Mouse (Mus musculus) cerebellum, postnatal 25 days (tissue): ENCODE results near the gene Ppp6r2.

Experiments used
- DNase-seq, 2 experiments: peaks; one replicate each; pipeline ENCODE4 v3.0.0; 2021; ENCODE audit warnings: mixed read lengths in 2 of 2

The Ppp6r2 gene

DNA sequence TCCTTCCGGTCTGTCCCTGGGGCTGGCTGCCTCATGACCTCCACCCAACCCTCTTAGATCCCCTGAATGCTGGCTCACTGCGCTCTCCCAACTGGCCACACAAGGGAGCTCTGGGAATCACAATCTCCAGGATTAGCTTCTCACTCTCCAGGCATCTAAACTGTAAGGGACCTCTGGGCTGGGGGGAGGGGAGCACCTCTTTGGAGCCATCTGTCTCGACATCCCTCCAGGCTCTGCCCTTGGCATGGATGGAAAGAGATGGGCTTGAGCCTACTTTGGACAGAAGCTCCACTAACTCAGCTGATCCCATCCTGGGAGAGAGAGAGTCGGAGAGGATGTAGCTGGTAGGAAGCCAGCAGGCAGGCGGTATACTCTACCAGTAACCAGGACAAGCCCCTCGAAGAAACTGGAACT lies 29.0 kb upstream of the Ppp6r2 start:
- DNase-seq, result peak; percentile 75 to 79

- DNase-seq, result peak in 1 of 2 experiments; percentile 40
These were observed 28.5 kb upstream of the Ppp6r2 start for GRCm38 (mm10) chr15:89182842-89183241.

- DNase-seq, result peak; percentile 18 to 34
These were observed 27.0 kb upstream of the Ppp6r2 start for GRCm38 (mm10) chr15:89184141-89184936.

DNA sequence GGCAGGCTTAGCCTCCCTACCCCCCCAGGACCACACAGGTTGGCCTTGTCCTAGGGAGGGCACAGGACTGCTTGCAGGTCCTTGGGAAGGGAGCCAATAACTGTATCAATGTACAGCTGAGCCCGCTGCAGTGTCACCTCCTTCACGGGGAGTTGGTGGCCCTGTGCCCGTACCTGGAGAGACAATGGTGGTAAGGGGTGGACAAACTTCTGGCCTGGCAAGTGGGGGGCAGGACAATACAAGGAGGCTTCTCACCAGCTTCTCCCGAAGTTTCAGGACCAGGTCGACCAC lies 26.5 kb upstream of the Ppp6r2 start:
- DNase-seq, result peak in 1 of 2 experiments; percentile 25

DNA sequence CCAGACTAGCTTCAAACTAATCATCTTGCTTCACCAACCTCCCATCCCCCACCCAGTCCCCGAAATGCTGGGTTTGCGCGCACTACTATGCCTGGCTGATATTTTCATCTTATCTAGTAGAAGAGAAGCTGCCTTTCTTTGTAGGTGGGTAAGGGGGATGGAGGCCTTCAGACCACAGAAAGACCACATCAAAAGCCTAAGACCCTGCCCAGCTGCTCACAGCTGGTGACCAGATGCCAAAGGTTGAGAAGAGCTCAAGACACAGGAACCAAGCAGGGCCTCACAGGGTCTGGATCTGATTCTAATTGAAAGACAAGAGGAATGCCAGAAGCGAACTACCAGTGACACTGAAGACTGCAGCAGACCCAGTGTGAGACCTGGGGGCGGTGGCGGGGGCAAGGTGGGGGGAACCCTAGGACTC lies 16.1 kb upstream of the Ppp6r2 start:
- peak in 1 of 2 experiments; percentile 47 for DNase-seq

GRCm38 (mm10) chr15:89195690-89196312 lies 15.6 kb upstream of the Ppp6r2 start:
- peak; percentile 90 to 94 for DNase-seq

GRCm38 (mm10) chr15:89196313-89196706 lies 15.0 kb upstream of the Ppp6r2 start, which contains the start of gene Dennd6b:
Dennd6b (minus strand) TSS chr15:89196496.
- DNase-seq, result peak; percentile 96 to 97

GRCm38 (mm10) chr15:89197056-89197455 lies 14.3 kb upstream of the Ppp6r2 start:
- DNase-seq, result peak in 1 of 2 experiments; percentile 50

DNA sequence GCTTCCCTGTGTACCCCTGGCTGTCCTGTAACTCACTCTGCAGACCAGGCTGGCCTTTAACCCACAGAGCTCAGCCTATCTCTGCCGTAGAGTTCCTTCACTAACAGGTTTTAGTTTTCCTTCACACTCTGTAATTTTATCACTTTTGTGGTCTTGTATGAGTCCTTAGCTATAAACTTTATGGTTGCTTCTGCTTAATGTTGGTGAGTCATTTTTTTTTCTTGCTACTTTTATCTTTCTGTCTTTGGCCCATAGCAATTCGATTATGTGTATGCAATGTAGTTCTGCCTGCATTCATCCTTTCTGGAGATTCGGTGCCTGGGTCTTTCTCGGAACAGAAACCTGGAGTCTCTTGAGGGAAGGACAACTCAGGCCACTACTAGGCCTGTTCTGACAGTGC lies 3.9 kb upstream of the Ppp6r2 start:
- no peak for DNase-seq

DNA sequence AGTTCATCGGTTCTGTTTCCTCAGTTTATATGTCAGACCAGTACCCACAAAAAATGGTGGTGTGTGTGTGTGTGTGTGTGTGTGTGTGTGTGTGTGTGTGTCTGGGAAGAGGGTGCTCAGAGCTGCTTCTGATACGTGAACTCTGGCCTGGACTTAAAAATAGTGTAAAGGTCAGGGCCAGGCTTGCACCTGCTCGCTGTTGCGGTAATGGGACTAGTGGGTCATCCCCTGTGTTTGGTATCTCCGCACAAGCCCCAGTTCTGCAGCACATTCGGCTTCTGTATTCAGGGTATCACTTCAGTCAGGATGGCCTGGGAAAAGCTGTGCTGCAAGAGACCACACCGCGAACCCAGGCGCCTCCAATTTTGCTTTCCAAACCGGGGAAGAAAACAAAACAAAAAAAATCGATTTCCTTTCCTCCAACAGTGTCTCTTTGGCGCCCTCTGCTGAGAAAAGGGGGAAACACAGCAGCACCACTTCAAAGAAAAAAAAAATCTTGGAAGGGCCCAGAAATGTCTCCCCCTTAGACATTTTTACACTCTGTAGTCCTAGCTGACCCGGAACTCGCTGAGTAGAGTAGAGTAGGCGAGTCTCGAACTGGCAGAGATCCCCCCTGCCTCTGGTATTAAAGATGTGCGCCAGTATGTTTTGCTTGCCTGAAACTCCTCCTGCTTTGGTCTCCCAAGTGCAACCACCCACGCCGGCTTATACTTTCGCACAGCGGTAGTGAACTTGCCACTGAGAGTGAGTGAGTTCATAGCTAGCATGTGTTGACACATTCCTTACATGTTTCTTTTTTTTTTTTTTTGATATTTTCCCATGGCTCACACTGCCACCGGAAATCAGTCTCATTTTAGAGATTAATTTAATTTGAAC lies 1.2 kb upstream of the Ppp6r2 start:
- DNase-seq, result peak; percentile 92 to 95

DNA sequence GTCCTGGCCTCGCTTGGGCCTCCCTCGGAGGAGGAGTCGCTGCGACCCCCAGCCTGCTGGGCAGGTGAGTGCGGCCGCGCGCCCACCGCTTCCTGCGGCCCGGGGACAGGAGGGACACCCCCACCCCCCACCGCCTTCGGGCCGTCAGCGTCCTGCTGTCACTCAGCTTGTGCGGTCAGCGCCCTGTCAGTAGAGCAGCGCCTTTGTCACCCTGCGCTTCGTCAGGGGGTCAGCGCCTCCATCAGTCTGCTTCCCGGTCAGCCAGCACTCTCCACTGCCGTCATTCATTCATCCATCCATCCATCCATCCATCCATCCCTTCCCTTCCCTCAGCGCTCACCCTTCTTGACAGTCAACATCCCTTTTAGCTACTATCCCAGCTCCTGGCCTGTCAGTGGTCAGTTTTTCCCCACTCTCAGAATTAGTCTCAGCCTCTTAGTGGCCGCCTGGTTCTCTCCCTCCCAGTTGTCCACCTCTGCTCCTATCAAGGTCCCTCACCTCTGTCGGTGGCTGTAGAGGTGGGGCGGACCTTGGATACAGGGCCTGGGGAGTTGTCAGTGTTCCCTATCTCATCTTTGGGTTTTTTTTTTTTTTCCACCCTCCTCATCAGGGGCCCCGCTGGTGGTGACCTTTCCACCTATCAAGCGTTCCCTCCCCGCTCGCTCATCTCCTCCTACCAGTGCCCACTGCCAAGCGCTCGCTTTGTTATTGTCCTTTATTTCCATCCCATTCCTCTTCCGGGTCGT lies 536 bp downstream of the Ppp6r2 start:
- DNase-seq, result peak in 1 of 2 experiments; percentile 63

DNA sequence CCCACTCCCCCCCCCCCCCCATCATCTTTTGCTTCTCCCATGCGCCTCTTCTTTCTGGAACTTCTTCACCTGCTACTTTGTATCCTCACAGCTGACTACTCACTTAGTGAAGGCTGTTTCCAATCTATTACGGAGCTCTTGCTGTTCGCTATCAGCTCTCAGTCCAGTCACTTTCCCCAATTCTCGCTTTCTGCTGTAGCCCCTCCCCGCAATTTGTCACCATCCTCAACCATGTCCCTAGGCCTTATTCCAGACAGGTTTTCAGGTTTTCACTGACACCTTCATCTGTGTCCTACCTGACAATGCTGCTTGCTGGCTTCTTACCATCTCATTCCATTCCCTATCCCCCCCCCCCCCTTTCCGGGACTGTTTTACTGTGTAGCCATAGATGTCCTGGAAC lies 1.1 kb downstream of the Ppp6r2 start:
- DNase-seq, result peak; percentile 26 to 32

DNA sequence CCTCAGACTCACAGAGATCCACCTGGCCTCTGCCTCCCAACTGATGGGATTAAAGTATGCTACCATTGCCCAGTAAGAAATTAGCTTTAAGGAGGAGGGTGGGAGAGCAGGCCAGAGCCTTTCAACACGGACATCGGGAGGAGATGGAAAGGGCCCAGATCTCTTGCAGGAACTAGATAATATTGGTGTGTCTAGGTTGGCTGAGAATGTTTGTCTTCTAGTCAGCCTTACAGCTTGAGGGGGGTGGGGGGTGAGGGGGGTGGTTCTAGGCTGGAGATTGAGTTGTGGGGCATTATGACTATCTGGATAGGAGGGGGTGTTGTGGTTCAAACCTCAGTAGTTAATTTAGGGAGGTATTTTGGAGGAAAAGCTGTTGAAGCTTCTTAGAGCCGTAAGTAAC lies 2.2 kb downstream of the Ppp6r2 start:
- no peak for DNase-seq

DNA sequence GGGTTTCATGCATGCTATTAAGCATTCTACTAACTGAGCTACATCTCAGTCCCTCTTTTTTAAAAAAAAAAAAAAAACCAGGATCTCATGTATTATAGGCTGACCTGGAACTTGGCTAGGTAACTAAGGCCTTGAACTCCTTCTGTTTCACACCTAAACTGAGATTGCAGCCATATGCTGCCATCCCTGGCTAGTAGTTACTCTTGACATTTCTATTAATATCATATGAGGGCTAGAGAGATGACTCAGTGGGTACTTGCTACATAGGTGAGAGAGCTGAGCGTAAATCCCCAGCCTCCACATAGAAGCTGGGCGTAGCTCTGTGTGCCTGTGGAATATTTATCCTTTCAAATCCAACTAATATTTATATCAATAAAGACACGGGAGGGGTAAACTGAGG lies 3.6 kb downstream of the Ppp6r2 start:
- peak; percentile 31 to 55 for DNase-seq

DNA sequence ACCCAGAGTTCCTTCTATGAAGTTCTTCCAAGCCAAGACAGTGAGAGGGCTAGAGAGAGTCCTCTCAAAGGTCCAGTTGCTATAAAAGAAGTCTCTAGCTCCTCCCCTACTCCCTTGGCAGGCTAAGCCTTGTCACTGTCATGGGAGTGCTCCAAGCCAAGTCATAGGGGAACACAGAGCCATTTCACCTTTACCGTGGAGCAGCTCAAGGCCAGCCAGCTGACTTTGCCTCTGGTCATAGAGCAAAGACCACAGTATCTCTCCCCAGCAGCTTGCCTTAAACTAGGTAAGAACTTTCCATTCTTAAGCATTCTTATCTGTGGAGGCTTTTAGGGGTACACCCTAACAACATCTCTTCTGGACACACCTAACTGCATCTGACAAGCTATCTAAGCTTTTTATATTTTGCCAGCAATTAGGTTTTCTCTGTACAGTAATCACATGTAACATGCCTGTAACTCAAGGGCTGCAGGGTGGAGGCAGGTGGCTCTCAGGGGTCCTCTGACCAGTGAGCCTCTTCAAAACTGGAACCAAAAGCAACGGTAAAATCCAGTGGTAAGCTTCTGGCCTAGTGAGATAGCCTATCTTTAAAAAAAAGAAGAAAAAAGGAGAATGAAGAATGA lies 4.4 kb downstream of the Ppp6r2 start:
- peak; percentile 68 to 74 for DNase-seq

- DNase-seq, result peak; percentile 72 to 80
These were observed 22.2 kb downstream of the Ppp6r2 start for GRCm38 (mm10) chr15:89233586-89233985.

- DNase-seq, result no peak
These were observed 22.7 kb downstream of the Ppp6r2 start for GRCm38 (mm10) chr15:89234052-89234451.

DNA sequence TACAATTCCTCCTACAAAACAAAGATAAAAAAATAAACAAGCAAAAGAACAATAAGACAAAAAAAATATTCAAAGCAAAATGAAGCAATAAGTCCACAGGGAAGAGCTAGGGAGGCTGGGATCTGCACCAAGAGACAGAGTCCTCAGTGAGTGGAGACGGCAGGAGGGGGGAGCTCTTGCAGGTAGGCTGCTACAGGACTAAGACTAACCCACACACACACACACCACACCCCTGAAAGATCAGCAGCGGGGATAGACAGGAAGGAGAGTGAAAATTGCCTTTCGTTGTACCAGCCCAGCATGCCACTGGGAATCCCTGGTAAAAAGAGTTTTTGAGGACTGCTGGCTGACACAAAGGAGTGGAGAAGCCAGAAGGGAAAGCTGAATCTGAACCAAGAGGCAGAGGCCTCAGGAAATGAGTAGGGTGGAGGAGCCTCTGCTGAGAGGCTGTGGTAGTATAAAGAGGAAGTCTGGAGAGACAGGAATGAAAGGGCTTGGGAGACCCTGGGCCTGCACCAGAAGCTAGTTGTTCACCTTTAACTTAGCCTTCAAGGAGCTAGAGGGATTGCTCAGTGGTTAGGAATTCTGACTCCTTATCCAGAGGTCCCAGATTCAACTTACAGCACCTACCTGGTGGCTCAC lies 28.5 kb downstream of the Ppp6r2 start:
- DNase-seq, result no peak

GRCm38 (mm10) chr15:89241025-89241424 lies 29.7 kb downstream of the Ppp6r2 start:
- peak in 1 of 2 experiments; percentile 36 for DNase-seq

DNA sequence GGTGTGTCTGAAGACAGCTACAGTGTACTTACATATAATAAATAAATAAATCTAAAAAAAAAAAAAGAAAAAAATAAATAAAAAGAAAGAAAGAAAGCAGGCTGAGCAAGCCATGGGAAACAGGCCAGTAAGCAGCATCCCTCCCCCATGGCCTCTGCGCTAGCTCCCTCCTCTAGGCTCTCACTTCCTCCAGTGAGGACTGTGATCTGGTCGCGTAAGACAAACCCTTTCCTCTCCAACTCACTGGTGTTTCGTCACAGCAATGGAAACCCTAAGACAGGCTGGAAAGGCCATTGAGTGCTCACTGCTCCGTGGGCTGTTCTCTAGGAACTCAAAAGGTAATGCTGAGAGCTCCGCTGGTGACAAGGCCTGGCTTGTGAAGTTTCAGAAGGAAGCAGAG lies 37.7 kb downstream of the Ppp6r2 start:
- no peak for DNase-seq

- DNase-seq, result no peak
These were observed 44.0 kb downstream of the Ppp6r2 start for GRCm38 (mm10) chr15:89255330-89255729.

DNA sequence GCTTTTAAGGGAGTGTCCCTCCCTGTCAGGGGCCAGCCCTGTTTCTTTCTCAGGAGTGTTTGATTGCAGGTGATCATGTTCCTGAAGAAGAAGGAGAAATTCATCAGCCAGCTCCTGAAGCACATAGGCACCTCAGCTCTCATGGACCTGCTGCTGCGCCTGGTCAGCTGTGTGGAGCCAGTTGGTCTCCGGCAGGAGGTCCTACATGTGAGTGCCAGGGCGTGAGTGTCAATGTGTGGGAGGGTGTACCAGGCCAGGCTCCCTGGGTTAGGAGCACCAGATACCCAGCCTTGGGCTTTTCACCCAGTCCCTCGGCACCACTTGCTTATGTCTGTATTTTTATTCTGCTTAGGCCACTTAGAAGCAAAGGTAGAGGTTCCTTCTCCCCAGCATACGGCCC lies 47.6 kb downstream of the Ppp6r2 start:
- DNase-seq, result peak; percentile 80 to 81
